Mouse (Mus musculus) embryonic facial prominence, embryonic 10.5 days (tissue): ENCODE measurements around the gene Fam107b. TPM values are rescaled to one million over a fixed set of nuclear protein-coding genes. Genes with fewer than 3 reads are reported as not detected.
A peak's percentile ranks its signal among the peaks of the same experiment; 100 is the strongest.
"Not testable (repeated sequence)": the region's sequence is repeated elsewhere in the genome, so short reads cannot be mapped to it uniquely, and the experiment has no call there.

Experiments
- DNase-seq: peaks from one replicate; pipeline ENCODE4 v3.0.0-alpha.2; 2017; ENCODE audit warnings: low spot score
- H3K27ac ChIP-seq: fragments of 300-500 bp; sonication (generic); replicated peaks from 2 replicates; pipeline ENCODE4 v1.5.1; 2016; ENCODE audit warnings: mild to moderate bottlenecking
- H3K27me3 ChIP-seq: fragments of 300-500 bp; sonication (generic); replicated peaks from 2 replicates; pipeline ENCODE4 v1.6.1; 2016; ENCODE audit warnings: low read depth, mild to moderate bottlenecking; ENCODE audit not compliant: poor library complexity, severe bottlenecking
- H3K36me3 ChIP-seq: fragments of 300-500 bp; sonication (generic); replicated peaks from 2 replicates; pipeline ENCODE4 v1.6.1; 2016; ENCODE audit warnings: mild to moderate bottlenecking, moderate library complexity
- H3K4me1 ChIP-seq: fragments of 300-500 bp; sonication (generic); 2 replicates; pipeline ENCODE4 v1.6.1; 2016
- H3K4me3 ChIP-seq: fragments of 300-500 bp; sonication (generic); 2 replicates; pipeline ENCODE4 v1.5.1; 2016; ENCODE audit warnings: mild to moderate bottlenecking, moderate library complexity
- H3K9me3 ChIP-seq: fragments of 300-500 bp; sonication (generic); 2 replicates; pipeline ENCODE4 v1.6.1; 2016; ENCODE audit warnings: mild to moderate bottlenecking
- WGBS: fragments of 180-500 bp; shearing (Covaris S2); methylation state at CpG from one replicate; pipeline ENCODE4 v1.1.7; 2016; 5-methylcytosine and 5-hydroxymethylcytosine counted together
- polyA plus RNA-seq: library from polyadenylated mRNA; unstranded; fragments of >200 nt; fragmentation: Nextera tagmentation; extraction: Ambion mirVana; gene quantifications from 2 replicates; pipeline ENCODE4 v1.2.1, GENCODE M21; 2016

Fam107b gene
- polyA plus RNA-seq, 1 experiment from 2014 or later = 60.4 TPM

DNA sequence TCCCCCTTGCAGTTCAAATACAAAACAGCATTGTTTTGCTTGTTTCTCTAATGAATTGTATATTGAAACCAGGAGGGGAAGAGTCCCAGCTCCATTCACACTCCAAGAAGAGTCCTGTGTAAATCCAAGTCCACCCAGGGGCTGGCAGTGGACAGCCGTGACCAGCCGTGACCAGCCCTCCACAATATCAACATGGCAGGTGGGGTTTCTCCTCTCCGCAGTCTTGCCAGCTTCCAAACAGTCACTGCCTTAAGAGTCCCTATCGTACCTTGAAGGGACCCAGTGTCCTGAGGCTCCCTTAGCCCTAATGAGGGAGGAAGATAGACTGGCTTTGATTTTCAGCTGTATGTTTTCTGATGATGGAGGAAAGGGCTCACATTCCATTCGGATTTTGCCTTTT, 113.1 kb downstream of the Fam107b start:
- Histone ChIP-seq H3K4me3 (no peak overlapping the region), H3K27ac (peak overlapping the region; percentile 44; the same call in 1 of the 2 replicates), H3K9me3 (no peaks in the 10 kb centered on the region), H3K36me3 (no peaks in the 10 kb centered on the region), H3K27me3 (no peaks in the 10 kb centered on the region), H3K4me1 (peaks cover 19% of the 10 kb centered on the region)
- DNase-seq = no peak
- WGBS = 71% methylated on average over 5 of the region's 5 CpGs

- H3K27ac ChIP-seq = peak overlapping the region; percentile 30; the same call in 1 of the 2 replicates
- H3K27me3 ChIP-seq = no peaks in the 10 kb centered on the region
- H3K9me3 ChIP-seq = no peaks in the 10 kb centered on the region
- H3K36me3 ChIP-seq = no peaks in the 10 kb centered on the region
- no peak overlapping the region for H3K4me3 ChIP-seq
- no peak for DNase-seq
- WGBS = 60% methylated on average over 6 of the region's 6 CpGs
- peaks cover 19% of the 10 kb centered on the region for H3K4me1 ChIP-seq
Measured at GRCm38 (mm10) chr2:3683751-3684229, 113.5 kb downstream of the Fam107b start.

DNA sequence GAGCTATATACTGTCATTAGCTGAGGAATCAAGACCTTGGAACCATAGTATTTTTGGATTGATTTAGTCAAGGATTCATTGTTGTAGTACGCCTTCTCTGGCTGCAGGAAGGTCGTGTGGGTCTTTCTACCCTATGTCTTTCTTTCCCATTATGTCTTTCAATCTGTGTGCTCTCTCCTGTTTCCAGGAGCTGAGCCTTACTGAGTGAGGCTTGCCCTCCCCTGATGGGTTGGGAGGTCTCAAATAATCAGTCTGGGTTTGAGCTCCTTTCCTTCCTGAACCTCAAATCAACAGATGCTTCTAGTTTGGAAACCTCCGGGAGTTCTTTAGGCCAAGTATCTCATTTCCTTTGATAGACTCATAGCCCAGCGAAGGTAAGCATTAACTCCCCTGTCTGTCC, 119.9 kb downstream of the Fam107b start:
- no peak overlapping the region for H3K4me3 ChIP-seq
- H3K27ac ChIP-seq = no peak overlapping the region
- H3K27me3 ChIP-seq = no peaks in the 10 kb centered on the region
- no peaks in the 10 kb centered on the region for H3K4me1 ChIP-seq
- 51% methylated on average over 4 of the region's 4 CpGs for WGBS
- peak; percentile 21 for DNase-seq
- H3K36me3 ChIP-seq = no peaks in the 10 kb centered on the region
- H3K9me3 ChIP-seq = no peaks in the 10 kb centered on the region

- Histone ChIP-seq H3K4me1 (no peaks in the 10 kb centered on the region), H3K4me3 (no peak overlapping the region), H3K36me3 (no peaks in the 10 kb centered on the region), H3K27me3 (no peaks in the 10 kb centered on the region), H3K9me3 (no peaks in the 10 kb centered on the region), H3K27ac (no peak overlapping the region)
- DNase-seq = no peak
- WGBS = 88% methylated on average over 2 of the region's 2 CpGs
Measured at GRCm38 (mm10) chr2:3692833-3693232, 122.5 kb downstream of the Fam107b start.

DNA sequence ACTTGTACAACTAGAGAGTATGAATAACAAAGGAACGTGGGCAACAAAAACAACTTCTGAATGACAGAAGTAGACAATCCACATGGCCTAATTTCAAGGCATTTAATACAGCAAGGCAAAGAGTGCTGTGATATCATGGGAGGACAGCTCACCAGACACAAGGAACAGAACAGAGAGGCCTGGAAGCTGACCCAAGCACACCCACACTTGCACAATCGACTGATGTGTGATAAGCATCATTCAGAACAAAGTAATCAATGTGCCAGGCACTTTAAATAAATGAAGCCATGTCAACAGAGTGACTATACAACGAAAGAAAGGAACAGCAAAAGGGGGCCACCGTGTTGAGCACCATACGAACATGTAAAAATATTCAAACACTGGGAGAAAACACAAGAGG, 125.6 kb downstream of the Fam107b start:
- Histone ChIP-seq H3K27ac (no peak overlapping the region), H3K4me3 (no peak overlapping the region), H3K36me3 (no peaks in the 10 kb centered on the region), H3K4me1 (peaks cover 8% of the 10 kb centered on the region; the same call in 1 of the 2 replicates), H3K9me3 (no peaks in the 10 kb centered on the region), H3K27me3 (no peaks in the 10 kb centered on the region)
- DNase-seq = no peak
- WGBS = 86% methylated on average over 5 of the region's 5 CpGs

DNA sequence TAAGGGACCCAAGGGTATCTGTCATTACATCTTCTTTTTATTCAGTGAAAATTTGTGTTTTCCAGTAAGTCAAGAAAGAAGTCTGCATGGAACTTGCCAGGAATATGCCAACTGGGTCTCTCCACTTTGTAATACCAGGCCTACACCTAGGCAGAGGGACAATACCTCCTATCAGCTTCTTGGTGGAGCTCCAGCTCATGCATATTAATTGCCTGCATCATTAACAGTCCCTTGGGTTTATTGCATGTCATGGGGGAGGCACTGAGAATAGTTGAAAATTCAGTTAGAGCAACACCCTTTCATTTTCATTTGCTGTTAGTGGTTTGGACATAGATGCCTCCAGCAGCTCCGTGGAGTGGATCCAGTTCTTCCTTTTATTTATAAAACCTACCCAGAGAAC, 130.1 kb downstream of the Fam107b start:
- Histone ChIP-seq H3K36me3 (no peaks in the 10 kb centered on the region), H3K4me1 (peaks cover 14% of the 10 kb centered on the region; the same call in 1 of the 2 replicates), H3K9me3 (no peaks in the 10 kb centered on the region), H3K27ac (no peak overlapping the region), H3K27me3 (no peaks in the 10 kb centered on the region), H3K4me3 (no peak overlapping the region)
- peak; percentile 2 for DNase-seq
- WGBS = 77% methylated on average over 1 of the region's 1 CpGs

DNA sequence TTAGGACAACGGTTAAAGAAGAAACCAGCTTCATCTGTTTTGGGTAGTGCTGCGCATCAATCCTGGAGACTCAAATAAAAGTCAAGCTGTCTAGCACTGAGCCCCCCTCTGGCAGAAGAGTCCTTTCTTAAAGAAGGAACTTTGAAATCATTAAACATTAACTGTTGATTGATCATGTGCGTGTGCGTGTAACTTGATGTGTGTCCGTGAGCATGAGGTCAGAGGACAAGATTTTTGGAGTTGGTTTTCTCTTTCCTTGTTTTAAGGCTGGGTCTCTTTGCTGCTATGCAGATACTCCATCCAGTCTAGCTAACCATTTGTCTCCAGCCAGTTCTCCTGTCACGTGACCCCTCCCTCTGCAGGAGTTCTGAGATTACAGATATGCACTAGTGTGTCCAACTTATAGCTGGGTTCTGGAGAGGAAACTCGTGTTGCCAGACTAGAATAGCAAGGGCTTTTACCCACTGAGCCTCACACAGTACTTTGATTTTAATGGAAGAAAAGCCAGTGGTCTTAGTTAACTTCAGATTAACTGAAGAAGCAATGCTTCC, 132.4 kb downstream of the Fam107b start:
- Histone ChIP-seq H3K36me3 (no peaks in the 10 kb centered on the region), H3K27me3 (no peaks in the 10 kb centered on the region), H3K4me1 (peaks cover 14% of the 10 kb centered on the region; the same call in 1 of the 2 replicates), H3K4me3 (no peak overlapping the region), H3K9me3 (no peaks in the 10 kb centered on the region), H3K27ac (no peak overlapping the region)
- WGBS = 89% methylated on average over 7 of the region's 7 CpGs
- DNase-seq = no peak

- Histone ChIP-seq H3K36me3 (no peaks in the 10 kb centered on the region), H3K27me3 (no peaks in the 10 kb centered on the region), H3K4me3 (no peak overlapping the region), H3K9me3 (no peaks in the 10 kb centered on the region), H3K4me1 (peaks cover 14% of the 10 kb centered on the region; the same call in 1 of the 2 replicates), H3K27ac (no peak overlapping the region)
- 89% methylated on average over 2 of the region's 2 CpGs for WGBS
- no peak for DNase-seq
Measured at GRCm38 (mm10) chr2:3703806-3704205, 133.5 kb downstream of the Fam107b start.

DNA sequence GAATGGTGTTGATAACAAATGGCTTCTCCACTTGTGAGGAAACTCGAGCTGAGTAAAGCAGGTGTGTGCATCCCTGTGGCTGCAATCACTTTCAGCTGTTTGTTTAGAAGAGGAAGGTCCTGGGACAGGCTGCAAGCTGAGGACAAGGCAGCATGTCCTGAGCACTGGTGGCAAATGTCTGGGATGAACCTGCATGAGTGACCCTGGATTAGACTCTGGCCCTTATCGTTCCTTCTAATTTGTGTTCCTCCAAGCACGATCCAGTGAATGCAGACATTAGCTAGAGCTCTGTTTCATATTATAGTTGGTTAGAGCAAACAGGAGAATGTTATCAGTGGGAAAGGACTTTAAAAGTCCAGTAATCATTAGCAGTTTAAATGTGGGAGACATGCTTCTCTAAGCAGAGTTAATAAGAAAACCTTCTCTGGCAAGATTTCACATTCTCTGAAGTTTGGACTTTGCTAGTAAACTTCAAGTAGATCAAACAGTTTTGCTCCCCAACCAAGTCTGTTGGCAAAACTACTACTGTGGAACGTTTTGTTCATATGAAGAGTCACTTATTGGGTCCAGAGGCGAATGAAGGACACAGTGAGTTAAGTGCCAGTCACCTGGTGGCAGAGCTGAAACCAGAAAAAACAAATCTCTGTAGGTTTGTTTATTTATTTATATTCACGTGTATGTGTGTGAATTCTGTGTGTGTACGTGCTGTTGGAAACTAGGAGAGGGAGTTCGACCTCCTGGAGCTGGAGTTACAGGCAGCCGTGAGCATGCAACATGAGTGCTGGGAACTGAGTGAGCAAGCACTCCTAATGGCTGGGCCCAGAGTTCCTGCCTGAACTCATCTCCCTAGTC, 134.2 kb downstream of the Fam107b start:
- H3K27me3 ChIP-seq = no peaks in the 10 kb centered on the region
- DNase-seq = no peak
- H3K36me3 ChIP-seq = no peaks in the 10 kb centered on the region
- no peak overlapping the region for H3K27ac ChIP-seq
- WGBS = 69% methylated on average over 9 of the region's 9 CpGs
- H3K9me3 ChIP-seq = no peaks in the 10 kb centered on the region
- H3K4me1 ChIP-seq = peaks cover 14% of the 10 kb centered on the region; the same call in 1 of the 2 replicates
- H3K4me3 ChIP-seq = no peak overlapping the region

- not testable (repeated sequence) for DNase-seq, H3K36me3 ChIP-seq, H3K4me3 ChIP-seq, H3K27ac ChIP-seq, H3K27me3 ChIP-seq, H3K9me3 ChIP-seq
- H3K4me1 ChIP-seq = peaks cover 12% of the 10 kb centered on the region; the same call in 1 of the 2 replicates
- 65% methylated on average over 3 of the region's 3 CpGs for WGBS
Measured at GRCm38 (mm10) chr2:3705283-3705682, 135.0 kb downstream of the Fam107b start.

- DNase-seq = no peak
- 91% methylated on average over 1 of the region's 1 CpGs for WGBS
- H3K27ac ChIP-seq = no peak overlapping the region
Measured at GRCm38 (mm10) chr2:3707236-3707635, 136.9 kb downstream of the Fam107b start.

GRCm38 (mm10) chr2:3708621-3709020, 138.3 kb downstream of the Fam107b start:
- no peak for DNase-seq
- Histone ChIP-seq H3K4me1 (peaks cover 10% of the 10 kb centered on the region), H3K4me3 (no peak overlapping the region), H3K27me3 (no peaks in the 10 kb centered on the region), H3K27ac (no peak overlapping the region), H3K36me3 (no peaks in the 10 kb centered on the region), H3K9me3 (peaks cover 2% of the 10 kb centered on the region; the same call in 1 of the 2 replicates)
- 91% methylated on average over 4 of the region's 4 CpGs for WGBS

More at GRCm38 (mm10) chr2:3707236-3707635, 136.9 kb downstream of the Fam107b start:
- no peaks in the 10 kb centered on the region for H3K9me3 ChIP-seq
- no peaks in the 10 kb centered on the region for H3K27me3 ChIP-seq
- no peaks in the 10 kb centered on the region for H3K36me3 ChIP-seq
- H3K4me1 ChIP-seq = peaks cover 7% of the 10 kb centered on the region; the same call in 1 of the 2 replicates
- no peak overlapping the region for H3K4me3 ChIP-seq

- DNase-seq = no peak
- WGBS = 84% methylated on average over 2 of the region's 2 CpGs
- H3K27ac ChIP-seq = no peak overlapping the region
- no peaks in the 10 kb centered on the region for H3K36me3 ChIP-seq
- H3K9me3 ChIP-seq = peaks cover 4% of the 10 kb centered on the region; the same call in 1 of the 2 replicates
- H3K4me1 ChIP-seq = peaks cover 13% of the 10 kb centered on the region
- H3K27me3 ChIP-seq = no peaks in the 10 kb centered on the region
- no peak overlapping the region for H3K4me3 ChIP-seq
Measured at GRCm38 (mm10) chr2:3709882-3710281, 139.6 kb downstream of the Fam107b start.
